Mouse (Mus musculus) layer of hippocampus, postnatal 14 days (tissue): ENCODE results near the gene Olfr1458. TPM values are rescaled to one million over a fixed set of nuclear protein-coding genes. Genes with fewer than 3 reads are reported as not detected.

Experiments
- DNase-seq, 2 experiments: peaks; one replicate each; pipeline ENCODE4 v3.0.0; 2021 to 2022; ENCODE audit warnings: low spot score in 2 of 2, mixed read lengths in 1 of 2
- long read RNA-seq, 2 experiments: library from polyadenylated mRNA; stranded (forward); transcript quantifications; one replicate each; pipeline ENCODE4 v2.0.0; 2021
- total RNA-seq, 2 experiments: library from RNA; stranded (reverse); gene quantifications; 2 replicates each; pipeline ENCODE4 v1.2.3; 2021

Gene Olfr1458
- total RNA-seq = not detected
- long read RNA-seq, experiment 1 = 0 reads
- long read RNA-seq, experiment 2 = 0 reads

- no peak for DNase-seq
These were observed at the start of gene Olfr1458 for GRCm38 (mm10) chr19:13106675-13107074. Olfr1458 (minus strand) TSS chr19:13106775.

DNA sequence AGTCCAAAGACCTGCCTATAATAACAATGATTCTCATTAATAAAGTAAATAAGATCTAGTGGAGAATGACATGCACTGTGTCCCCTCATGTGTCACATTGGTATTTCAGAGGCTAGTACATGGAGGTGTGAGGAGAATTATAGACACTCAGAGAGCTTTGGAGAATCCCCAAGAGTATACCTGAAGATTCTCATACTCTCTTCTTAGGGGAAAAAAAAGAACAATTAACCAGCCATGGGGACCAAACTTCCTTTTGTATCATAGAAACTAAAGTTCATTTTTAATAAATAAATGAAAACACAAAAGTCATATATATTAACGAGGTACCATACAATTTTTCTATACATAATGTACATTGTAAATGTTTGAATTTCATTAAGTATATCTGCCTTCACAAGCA, 42.9 kb upstream of the Olfr1458 start, which contains the start of gene Olfr1459:
TSS of gene Olfr1459 (minus strand) at position 101 of the 400 bp plus-strand sequence.
- no peak for DNase-seq

- no peak for DNase-seq
These were observed 8.8 kb downstream of the Olfr1458 start, which contains the start of gene Olfr1457 for GRCm38 (mm10) chr19:13097791-13098190. Olfr1457 (minus strand) TSS chr19:13097891.

- no peak for DNase-seq
These were observed 12.7 kb downstream of the Olfr1458 start for GRCm38 (mm10) chr19:13093908-13094307.

DNA sequence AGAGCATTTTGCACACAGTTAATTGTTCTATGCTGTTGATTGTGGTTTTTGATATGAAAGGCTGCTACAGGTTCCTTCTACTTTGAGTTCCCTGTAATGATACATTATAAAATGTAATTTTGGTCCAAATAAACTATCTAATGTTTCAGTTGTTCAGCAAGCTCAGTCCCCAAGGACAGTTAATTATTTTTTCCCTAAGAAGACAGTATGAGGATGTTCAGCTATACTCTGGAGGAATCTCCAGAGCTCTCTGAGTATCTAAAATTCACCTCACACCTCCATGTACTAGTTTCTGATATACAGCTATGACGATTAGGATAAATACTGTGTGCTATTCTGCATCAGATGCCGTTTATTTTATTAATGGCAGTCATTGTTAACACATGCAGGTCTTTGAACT, 46.3 kb downstream of the Olfr1458 start, which contains the start of gene Olfr1454:
TSS of gene Olfr1454 (plus strand) at position 301 of the 400 bp plus-strand sequence.
- no peak for DNase-seq

Other genes with a start within 250 kb of the Olfr1458 start
- gene Olfr1444, start 249.5 kb downstream of the Olfr1458 start, total RNA-seq = not detected
- gene Olfr1445, start 222.9 kb downstream of the Olfr1458 start, total RNA-seq = not detected
- gene Olfr1446, start 213.3 kb downstream of the Olfr1458 start, total RNA-seq = not detected
- gene Olfr1447, start 203.0 kb downstream of the Olfr1458 start, total RNA-seq = not detected
- gene Olfr1448, start 182.4 kb downstream of the Olfr1458 start, total RNA-seq = not detected
- not detected for gene Olfr1449, start 175.9 kb downstream of the Olfr1458 start, total RNA-seq
- gene Olfr1450, start 156.5 kb downstream of the Olfr1458 start, total RNA-seq = not detected
- gene Olfr1451, start 111.8 kb downstream of the Olfr1458 start, total RNA-seq = not detected
- gene Olfr1453, start 78.4 kb downstream of the Olfr1458 start, total RNA-seq = not detected
- gene Olfr1454, start 46.2 kb downstream of the Olfr1458 start, total RNA-seq = not detected
- not detected for gene Olfr1457, start 8.9 kb downstream of the Olfr1458 start, total RNA-seq
- gene Olfr1459, start 42.8 kb upstream of the Olfr1458 start, total RNA-seq = under 1 TPM; 0.09 to 0.10 TPM
- gene Olfr1461, start 56.2 kb upstream of the Olfr1458 start, total RNA-seq = not detected
- not detected for gene Olfr1462, start 79.0 kb upstream of the Olfr1458 start, total RNA-seq
- gene Olfr1463, start 124.6 kb upstream of the Olfr1458 start, total RNA-seq = not detected
- not detected for gene Olfr1465, start 208.8 kb upstream of the Olfr1458 start, total RNA-seq
- gene Olfr1466, start 232.1 kb upstream of the Olfr1458 start, total RNA-seq = not detected